Comparison of ENCODE assay signal across 11 mouse cellular contexts in the genomic region with DNA sequence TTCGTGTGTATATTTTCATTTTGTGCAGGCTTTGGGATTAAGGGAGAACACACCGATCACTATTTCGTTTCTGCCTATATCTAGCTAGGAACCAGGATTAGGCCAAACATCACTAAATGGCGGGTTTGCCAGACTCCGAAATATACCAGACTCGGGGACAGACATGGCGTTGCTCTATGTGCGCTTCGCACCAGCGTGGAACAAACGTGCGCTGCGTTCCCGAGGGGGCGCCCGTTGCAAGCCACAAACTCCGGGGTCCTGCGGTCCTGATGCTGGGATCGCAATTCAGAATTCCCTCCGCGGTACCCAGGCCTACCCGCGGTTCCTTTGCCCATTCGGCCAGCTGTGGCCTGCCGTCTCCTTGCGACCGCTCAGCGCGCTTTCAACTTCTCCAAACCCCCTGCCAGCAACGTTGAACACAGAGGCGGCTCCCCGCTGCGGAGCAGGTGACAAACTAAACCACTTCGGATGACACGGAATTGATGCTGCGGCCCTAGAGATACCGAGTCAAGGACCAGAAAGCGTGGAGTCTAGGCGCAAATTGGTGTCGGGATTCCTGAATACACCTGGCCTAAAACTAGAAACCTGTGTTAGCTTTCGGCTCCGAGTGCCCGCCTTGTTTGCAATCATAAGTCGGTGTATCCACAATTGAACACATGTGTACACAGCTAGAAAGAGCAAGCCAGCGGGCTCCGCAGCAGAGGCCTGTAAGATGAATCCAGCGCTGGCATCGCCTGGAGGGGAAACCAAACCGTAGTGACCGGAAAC. TPM values are rescaled to one million over a fixed set of nuclear protein-coding genes. Genes with fewer than 3 reads are reported as not detected.
A peak's percentile ranks its signal among the peaks of the same experiment; 100 is the strongest.
DNase-seq lines count a peak whose midpoint lies in the region; ATAC-seq lines count a peak whose summit lies in the region.
"Had no signal": no experiment of that assay in that cellular context is flagged by ENCODE, and none has a peak within 500 bp of the region (broad histone marks: within the 10 kb centered on the region; RNA-seq: fewer than 3 reads in every experiment).

No protein-coding gene starts in this region.

- intact Hi-C loops in gastrocnemius, postnatal 14 days (cut with DNase I; ENCODE audit: low total_unique reads): no loop called here

- H3K4me2 ChIP-seq in forebrain, embryonic 13.5 days: peak overlapping the region; percentile 25; the same call in 1 of the 2 replicates
- H3K4me2 ChIP-seq in limb, embryonic 15.5 days: peak overlapping the region; percentile 13

- H3K27ac ChIP-seq in forebrain, embryonic 13.5 days: no peak overlapping the region
- H3K27ac ChIP-seq in limb, embryonic 15.5 days: no peak overlapping the region

- no peaks in the 10 kb centered on the region for H3K36me3 ChIP-seq in forebrain, embryonic 13.5 days (ENCODE audit: poor library complexity, severe bottlenecking)
- no peaks in the 10 kb centered on the region for H3K36me3 ChIP-seq in limb, embryonic 15.5 days
- H3K36me3 ChIP-seq in splenic B cell, adult 2 months (ENCODE audit: control insufficient read depth, insufficient read depth, low read length, poor library complexity, severe bottlenecking): no peaks in the 10 kb centered on the region; the same call in 1 of the 2 replicates
- H3K36me3 ChIP-seq: G1E had no signal

- H3K9me3 ChIP-seq in forebrain, embryonic 13.5 days (replicated peaks): no peaks in the 10 kb centered on the region
- H3K9me3 ChIP-seq in limb, embryonic 15.5 days: no peaks in the 10 kb centered on the region
- H3K9me3 ChIP-seq: G1E had no signal

- H3K27me3 ChIP-seq in forebrain, embryonic 13.5 days: peaks cover 96% of the 10 kb centered on the region
- peaks cover 94% of the 10 kb centered on the region for H3K27me3 ChIP-seq in limb, embryonic 15.5 days
- H3K27me3 ChIP-seq in splenic B cell, adult 2 months (ENCODE audit: control insufficient read depth, insufficient read depth, low read length, poor library complexity, severe bottlenecking): no peaks in the 10 kb centered on the region

- ATAC-seq in forebrain, embryonic 13.5 days: no peak
- ATAC-seq in limb, embryonic 15.5 days (ENCODE audit: insufficient number of reproducible peaks, low FRiP score, low TSS enrichment, low read depth): no peak
- ATAC-seq in erythroblast, adult 5-6 weeks (replicated peaks; ENCODE audit: low FRiP score, poor library complexity, severe bottlenecking): no peak

- H3K4me1 ChIP-seq in forebrain, embryonic 13.5 days: peaks cover 20% of the 10 kb centered on the region
- H3K4me1 ChIP-seq in limb, embryonic 15.5 days: peaks cover 34% of the 10 kb centered on the region

- no peak overlapping the region for H3K9ac ChIP-seq in forebrain, embryonic 13.5 days
- no peak overlapping the region for H3K9ac ChIP-seq in limb, embryonic 15.5 days

- peak overlapping the region; percentile 11; the same call in 1 of the 2 replicates for H3K4me3 ChIP-seq in forebrain, embryonic 13.5 days
- 0 out of 2 replicates have a peak overlapping the region, but pooled peaks have one; percentile 1 for H3K4me3 ChIP-seq in limb, embryonic 15.5 days
- H3K4me3 ChIP-seq: erythroblast, embryonic 14.5 days; myocyte had no signal

- peak; percentile 6 for DNase-seq in gastrocnemius, postnatal 10 days
- no peak for DNase-seq in gastrocnemius, postnatal 14 days
- DNase-seq in ES-CJ7 (ENCODE audit: low read depth, low spot score): peak; percentile 42
- peak; percentile 70 for DNase-seq in splenic B cell, adult 2 months (ENCODE audit: low read depth, low spot score)
- no peak for DNase-seq in frontal cortex, postnatal 36 days (ENCODE audit: low spot score in 2 of 2)

- WGBS in forebrain, embryonic 13.5 days: 1% methylated on average over 50 of the region's 50 CpGs
- WGBS in limb, embryonic 15.5 days: under 1% methylated on average over 50 of the region's 50 CpGs

RNA-seq across cellular contexts. Expression of a gene that starts 2.7 kb away (rescaled TPM):
- total RNA-seq in gastrocnemius, postnatal 10 days (2021): 1 to 10 TPM in 1 of 2 experiments, under 1 TPM in 1; 0.05 to 1.5 TPM
- under 1 TPM; 0.10 to 0.22 TPM for total RNA-seq in gastrocnemius, postnatal 14 days (2021)
- polyA plus RNA-seq in forebrain, embryonic 13.5 days (2015; fragmentation: Nextera tagmentation; extraction: Ambion mirVana): 0.06 TPM in 2 replicates
- polyA plus RNA-seq in limb, embryonic 15.5 days (2015; fragmentation: Nextera tagmentation; extraction: Ambion mirVana): 0.18 TPM in 1 of 2 replicates, not detected in the other
- total RNA-seq in erythroblast, adult 5-6 weeks (2015; ENCODE audit: low replicate concordance): 0.63 TPM in 1 of 2 replicates, not detected in the other
- 0.14 TPM in 1 of 2 replicates, not detected in the other for total RNA-seq in erythroblast, adult 5-6 weeks (2017; ENCODE audit: low replicate concordance)
- polyA plus RNA-seq: G1E had no signal

RNA-seq across cellular contexts. Expression of a gene that starts 42.7 kb away (rescaled TPM):
- 10 to 100 TPM; 14.7 to 25.8 TPM for total RNA-seq in gastrocnemius, postnatal 10 days (2021)
- total RNA-seq in gastrocnemius, postnatal 14 days (2021): 10 to 100 TPM; 13.1 to 13.4 TPM
- polyA plus RNA-seq in forebrain, embryonic 13.5 days (2015; fragmentation: Nextera tagmentation; extraction: Ambion mirVana): 41.3 and 42.4 TPM in 2 replicates
- 42.8 and 47.6 TPM in 2 replicates for polyA plus RNA-seq in limb, embryonic 15.5 days (2015; fragmentation: Nextera tagmentation; extraction: Ambion mirVana)
- 15.9 and 19.2 TPM in 2 replicates for total RNA-seq in erythroblast, adult 5-6 weeks (2015; ENCODE audit: low replicate concordance)
- 31.5 and 39.8 TPM in 2 replicates for total RNA-seq in erythroblast, adult 5-6 weeks (2017; ENCODE audit: low replicate concordance)

Comparison
In these comparisons a context has a peak if more than half of its experiments do, and no peak if none do; other contexts are left out.
1. DNase-seq: peak in gastrocnemius, postnatal 10 days (single experiment), ES-CJ7 (single experiment) and splenic B cell, adult 2 months (single experiment); none in gastrocnemius, postnatal 14 days (single experiment) and frontal cortex, postnatal 36 days (0 of 2).